Mouse (Mus musculus): ENCODE measurements around the gene Smtnl1. TPM values are rescaled to one million over a fixed set of nuclear protein-coding genes. Genes with fewer than 3 reads are reported as not detected.

Smtnl1 gene
- polyA plus RNA-seq, 1 experiment from 2014 or later, result 0.53 TPM

DNA sequence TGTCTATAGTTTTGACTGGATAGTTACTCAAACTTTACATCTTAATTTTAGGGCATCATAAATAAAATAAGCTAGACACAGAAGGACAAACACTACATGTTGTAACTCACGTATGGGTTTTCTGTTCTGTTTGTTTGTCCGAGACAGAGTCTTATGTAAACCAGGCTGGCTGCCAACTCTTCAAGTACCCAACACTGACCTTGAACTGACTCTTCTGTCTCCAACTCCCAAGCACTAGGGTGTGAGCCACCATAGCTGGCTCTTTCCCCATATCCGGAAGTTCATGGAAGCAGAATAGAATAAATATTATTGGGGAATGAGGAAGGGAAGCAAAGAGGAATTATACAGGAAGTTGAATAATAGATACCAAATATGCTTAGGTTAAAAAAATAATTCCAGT, 29.9 kb downstream of the Smtnl1 start:
- Histone ChIP-seq H3K4me2 (replicated peaks) (no peak overlapping the region), H3K4me1 (no peaks in the 10 kb centered on the region), H3K9ac (no peak overlapping the region), H3K27ac (replicated peaks) (no peak overlapping the region), H3K9me3 (replicated peaks) (no peaks in the 10 kb centered on the region), H3K4me3 (replicated peaks) (no peak overlapping the region), H3K36me3 (no peaks in the 10 kb centered on the region), H3K27me3 (no peaks in the 10 kb centered on the region)
- ATAC-seq (ENCODE audit: insufficient number of reproducible peaks, low FRiP score, low TSS enrichment, low read depth), result no peak
- WGBS, result 83% methylated on average over 3 of the region's 3 CpGs

DNA sequence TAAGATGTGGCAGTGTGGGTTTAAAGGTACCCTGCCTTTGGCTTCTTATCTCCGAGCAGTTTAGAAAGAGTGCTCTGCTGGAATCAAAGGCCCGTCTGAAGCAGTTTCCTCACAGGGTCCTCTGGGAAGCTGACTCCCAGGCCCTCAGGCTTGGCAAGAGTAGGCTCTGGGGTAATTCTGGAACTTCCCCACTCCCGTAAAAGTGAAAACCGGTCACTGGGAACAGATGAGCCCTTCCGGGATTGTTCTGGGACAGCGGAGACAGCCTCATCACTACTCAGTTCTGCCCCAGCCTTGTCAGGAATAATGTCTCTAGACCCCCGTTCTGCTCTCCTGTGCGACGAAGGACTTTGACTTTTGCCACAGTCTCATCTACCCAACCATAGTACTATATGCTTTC, 32.0 kb downstream of the Smtnl1 start:
- no peaks in the 10 kb centered on the region for H3K9me3 ChIP-seq (replicated peaks)
- WGBS, result 49% methylated on average over 9 of the region's 9 CpGs
- H3K4me3 ChIP-seq (replicated peaks), result no peak overlapping the region
- ATAC-seq (ENCODE audit: insufficient number of reproducible peaks, low FRiP score, low TSS enrichment, low read depth), result no peak
- no peaks in the 10 kb centered on the region for H3K36me3 ChIP-seq
- no peak overlapping the region for H3K9ac ChIP-seq
- H3K4me1 ChIP-seq, result no peaks in the 10 kb centered on the region
- no peak overlapping the region for H3K4me2 ChIP-seq (replicated peaks)
- H3K27ac ChIP-seq (replicated peaks), result no peak overlapping the region
- no peaks in the 10 kb centered on the region for H3K27me3 ChIP-seq

- Histone ChIP-seq H3K27me3 (no peaks in the 10 kb centered on the region), H3K9ac (no peak overlapping the region), H3K4me2 (replicated peaks) (no peak overlapping the region), H3K36me3 (no peaks in the 10 kb centered on the region), H3K4me3 (replicated peaks) (no peak overlapping the region), H3K9me3 (replicated peaks) (no peaks in the 10 kb centered on the region), H3K4me1 (no peaks in the 10 kb centered on the region), H3K27ac (replicated peaks) (no peak overlapping the region)
- ATAC-seq (ENCODE audit: insufficient number of reproducible peaks, low FRiP score, low TSS enrichment, low read depth), result no peak
- WGBS, result 75% methylated on average over 3 of the region's 3 CpGs
These were observed 34.1 kb downstream of the Smtnl1 start for GRCm38 (mm10) chr2:84788316-84788715.

- Histone ChIP-seq H3K36me3 (no peaks in the 10 kb centered on the region), H3K9ac (no peak overlapping the region), H3K27me3 (no peaks in the 10 kb centered on the region), H3K4me1 (no peaks in the 10 kb centered on the region), H3K4me2 (replicated peaks) (no peak overlapping the region), H3K9me3 (replicated peaks) (no peaks in the 10 kb centered on the region), H3K4me3 (replicated peaks) (no peak overlapping the region), H3K27ac (replicated peaks) (no peak overlapping the region)
- 74% methylated on average over 3 of the region's 3 CpGs for WGBS
- no peak for ATAC-seq (ENCODE audit: insufficient number of reproducible peaks, low FRiP score, low TSS enrichment, low read depth)
These were observed 38.4 kb downstream of the Smtnl1 start for GRCm38 (mm10) chr2:84783840-84784566.

DNA sequence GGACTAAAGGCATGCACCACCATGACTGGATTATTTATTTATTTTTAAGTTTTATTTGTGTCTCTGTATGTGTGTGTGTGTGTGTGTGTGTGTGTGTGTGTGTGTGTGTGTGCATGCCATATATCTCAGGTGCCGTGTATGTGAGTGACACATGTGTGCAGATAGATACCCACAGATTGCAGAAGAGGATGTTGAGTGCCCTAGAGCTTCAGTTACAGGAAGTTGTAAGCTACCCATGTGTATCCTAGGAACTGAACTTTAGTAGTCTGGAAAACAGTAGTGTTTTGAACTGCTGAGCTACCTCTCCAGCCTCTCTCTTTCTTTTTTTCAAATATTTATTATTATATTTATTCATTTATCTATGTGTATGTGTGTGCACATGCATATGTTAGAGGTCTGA, 39.1 kb downstream of the Smtnl1 start:
- ATAC-seq (ENCODE audit: insufficient number of reproducible peaks, low FRiP score, low TSS enrichment, low read depth), result no peak

GRCm38 (mm10) chr2:84779210-84779609, 43.2 kb downstream of the Smtnl1 start:
- Histone ChIP-seq H3K9ac (no peak overlapping the region), H3K4me1 (peaks cover 7% of the 10 kb centered on the region), H3K4me3 (replicated peaks) (no peak overlapping the region), H3K9me3 (replicated peaks) (no peaks in the 10 kb centered on the region), H3K4me2 (replicated peaks) (no peak overlapping the region), H3K27ac (replicated peaks) (no peak overlapping the region), H3K27me3 (no peaks in the 10 kb centered on the region), H3K36me3 (no peaks in the 10 kb centered on the region)
- 61% methylated on average over 6 of the region's 6 CpGs for WGBS
- no peak for ATAC-seq (ENCODE audit: insufficient number of reproducible peaks, low FRiP score, low TSS enrichment, low read depth)

More for the DNA sequence above, 39.1 kb downstream of the Smtnl1 start:
- H3K27ac ChIP-seq (replicated peaks), result no peak overlapping the region
- no peak overlapping the region for H3K4me2 ChIP-seq (replicated peaks)
- H3K4me1 ChIP-seq, result no peaks in the 10 kb centered on the region
- no peak overlapping the region for H3K9ac ChIP-seq
- no peaks in the 10 kb centered on the region for H3K27me3 ChIP-seq
- no peaks in the 10 kb centered on the region for H3K9me3 ChIP-seq (replicated peaks)
- H3K36me3 ChIP-seq, result no peaks in the 10 kb centered on the region
- no peak overlapping the region for H3K4me3 ChIP-seq (replicated peaks)
- 87% methylated on average over 1 of the region's 1 CpGs for WGBS

DNA sequence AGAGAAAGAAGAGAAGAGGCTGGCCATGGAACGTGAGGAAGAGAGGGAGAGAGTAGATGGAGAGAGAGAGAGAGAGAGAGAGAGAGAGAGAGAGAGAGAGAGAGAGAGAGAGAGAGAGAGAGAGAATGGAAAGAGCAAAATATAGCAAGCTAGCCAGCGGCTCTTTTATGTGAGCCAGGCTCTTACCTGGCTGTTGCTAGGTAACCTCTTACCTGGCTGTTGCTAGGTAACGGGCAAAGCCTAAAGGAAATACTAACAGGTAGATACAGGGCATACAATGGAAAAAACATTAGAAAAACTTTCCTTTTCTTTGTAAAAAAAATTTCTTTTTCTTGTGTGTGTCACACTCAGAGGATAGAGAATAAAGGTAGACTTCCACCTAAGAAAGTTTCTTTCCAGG, 44.7 kb downstream of the Smtnl1 start:
- H3K9ac ChIP-seq, result no peak overlapping the region
- no peaks in the 10 kb centered on the region for H3K9me3 ChIP-seq (replicated peaks)
- no peak for ATAC-seq (ENCODE audit: insufficient number of reproducible peaks, low FRiP score, low TSS enrichment, low read depth)
- no peak overlapping the region for H3K27ac ChIP-seq (replicated peaks)
- H3K27me3 ChIP-seq, result no peaks in the 10 kb centered on the region
- no peak overlapping the region for H3K4me2 ChIP-seq (replicated peaks)
- 46% methylated on average over 3 of the region's 3 CpGs for WGBS
- no peak overlapping the region for H3K4me3 ChIP-seq (replicated peaks)
- peaks cover 10% of the 10 kb centered on the region for H3K4me1 ChIP-seq
- no peaks in the 10 kb centered on the region for H3K36me3 ChIP-seq

DNA sequence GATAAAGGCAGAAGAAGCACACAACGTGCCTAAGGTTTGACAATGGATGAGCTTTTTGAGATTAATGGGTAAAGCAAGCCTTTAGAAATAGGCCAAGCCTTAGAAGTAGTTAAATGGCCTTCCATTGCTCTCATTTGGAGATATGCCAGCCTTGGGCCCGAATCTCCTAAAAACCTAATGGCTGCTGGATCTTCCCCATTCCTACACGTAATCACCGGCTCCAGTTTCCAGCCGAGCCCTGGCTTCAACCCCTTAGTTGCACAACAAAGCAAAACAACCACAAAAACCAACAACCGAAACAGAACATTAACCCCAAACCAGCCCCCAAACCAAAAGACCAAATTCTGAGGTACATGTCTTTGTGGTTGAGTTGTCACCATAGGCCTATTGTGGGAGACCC, 46.8 kb downstream of the Smtnl1 start:
- Histone ChIP-seq H3K9ac (no peak overlapping the region), H3K36me3 (no peaks in the 10 kb centered on the region), H3K4me3 (replicated peaks) (no peak overlapping the region), H3K27ac (replicated peaks) (0 out of 2 replicates have a peak overlapping the region, but pooled peaks have one; percentile 3), H3K4me1 (peaks cover 10% of the 10 kb centered on the region), H3K4me2 (replicated peaks) (no peak overlapping the region), H3K27me3 (no peaks in the 10 kb centered on the region), H3K9me3 (replicated peaks) (no peaks in the 10 kb centered on the region)
- WGBS, result 70% methylated on average over 6 of the region's 6 CpGs
- ATAC-seq (ENCODE audit: insufficient number of reproducible peaks, low FRiP score, low TSS enrichment, low read depth), result no peak

GRCm38 (mm10) chr2:84775241-84775640, 47.2 kb downstream of the Smtnl1 start, which contains the start of gene Serping1:
Gene Serping1 (minus strand): TSS chr2:84775444.
- Histone ChIP-seq H3K27ac (replicated peaks) (peak within 1 kb of the TSS; percentile 34; the same call in 1 of the 2 replicates), H3K9ac (peak within 1 kb of the TSS; percentile 10; the same call in 1 of the 2 replicates), H3K9me3 (replicated peaks) (no peaks in the 10 kb centered on the region), H3K4me3 (replicated peaks) (peak within 1 kb of the TSS; percentile 37), H3K4me1 (peaks cover 10% of the 10 kb centered on the region), H3K4me2 (replicated peaks) (peak within 1 kb of the TSS; percentile 50), H3K27me3 (no peaks in the 10 kb centered on the region), H3K36me3 (no peaks in the 10 kb centered on the region)
- whole genome bisulfite sequencing, result 64% methylated on average over 9 of the region's 9 CpGs
- no peak for ATAC-seq (ENCODE audit: insufficient number of reproducible peaks, low FRiP score, low TSS enrichment, low read depth)

DNA sequence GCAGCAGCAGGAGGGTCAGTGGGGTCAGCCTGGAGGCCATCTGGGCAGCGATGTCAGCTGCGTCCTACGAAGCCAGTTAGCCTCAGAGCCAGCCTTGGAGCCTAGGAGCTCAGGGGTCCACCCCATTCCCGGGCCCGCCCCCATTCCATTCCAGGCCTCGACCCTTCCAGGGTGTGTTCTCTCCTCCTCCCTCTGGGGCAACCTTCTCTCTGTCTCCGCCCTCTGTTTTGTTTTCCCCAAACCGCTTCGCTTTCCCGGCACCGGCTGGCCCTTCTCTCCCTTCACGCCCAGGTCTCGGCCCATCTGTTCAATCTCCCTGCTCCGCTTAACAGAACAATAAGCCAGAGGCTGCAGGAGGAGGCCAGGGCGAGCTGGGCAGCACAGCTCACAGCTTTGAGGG, 47.7 kb downstream of the Smtnl1 start:
- Histone ChIP-seq H3K4me1 (peaks cover 10% of the 10 kb centered on the region), H3K27ac (replicated peaks) (0 out of 2 replicates have a peak overlapping the region, but pooled peaks have one; percentile 34), H3K36me3 (no peaks in the 10 kb centered on the region), H3K4me3 (replicated peaks) (peak overlapping the region; percentile 37), H3K4me2 (replicated peaks) (peak overlapping the region; percentile 50), H3K9ac (peak overlapping the region; percentile 10; the same call in 1 of the 2 replicates), H3K9me3 (replicated peaks) (no peaks in the 10 kb centered on the region), H3K27me3 (no peaks in the 10 kb centered on the region)
- WGBS, result 2% methylated on average over 14 of the region's 15 CpGs
- peak; percentile 82 for ATAC-seq (ENCODE audit: insufficient number of reproducible peaks, low FRiP score, low TSS enrichment, low read depth)

DNA sequence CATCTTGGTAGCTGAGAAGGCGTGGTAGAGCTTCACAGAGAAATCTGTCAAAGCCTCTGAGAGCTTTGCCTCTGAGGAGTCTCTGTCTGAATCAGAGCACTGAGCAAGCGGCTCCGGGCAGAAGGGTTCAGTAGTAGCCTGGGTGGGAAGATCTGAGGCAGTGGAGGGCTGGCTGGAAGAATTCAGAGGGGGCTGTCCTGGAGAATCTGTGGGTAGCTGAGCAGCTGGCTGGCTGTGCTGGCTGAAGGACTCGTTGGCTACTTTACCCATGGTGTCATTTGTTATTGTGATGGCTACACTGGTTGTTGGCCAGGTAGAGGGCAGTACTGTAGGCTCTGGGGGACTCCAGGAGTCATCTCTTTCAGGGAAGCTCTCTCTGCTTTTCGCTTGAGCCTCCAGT, 49.3 kb downstream of the Smtnl1 start:
- Histone ChIP-seq H3K4me2 (replicated peaks) (no peak overlapping the region), H3K9me3 (replicated peaks) (no peaks in the 10 kb centered on the region), H3K9ac (no peak overlapping the region), H3K27me3 (no peaks in the 10 kb centered on the region), H3K4me3 (replicated peaks) (no peak overlapping the region), H3K36me3 (0 out of 2 replicates have a peak, but pooled peaks cover 3% of the 10 kb centered on the region), H3K27ac (replicated peaks) (no peak overlapping the region), H3K4me1 (peaks cover 10% of the 10 kb centered on the region)
- ATAC-seq (ENCODE audit: insufficient number of reproducible peaks, low FRiP score, low TSS enrichment, low read depth), result no peak
- WGBS, result 80% methylated on average over 5 of the region's 5 CpGs

DNA sequence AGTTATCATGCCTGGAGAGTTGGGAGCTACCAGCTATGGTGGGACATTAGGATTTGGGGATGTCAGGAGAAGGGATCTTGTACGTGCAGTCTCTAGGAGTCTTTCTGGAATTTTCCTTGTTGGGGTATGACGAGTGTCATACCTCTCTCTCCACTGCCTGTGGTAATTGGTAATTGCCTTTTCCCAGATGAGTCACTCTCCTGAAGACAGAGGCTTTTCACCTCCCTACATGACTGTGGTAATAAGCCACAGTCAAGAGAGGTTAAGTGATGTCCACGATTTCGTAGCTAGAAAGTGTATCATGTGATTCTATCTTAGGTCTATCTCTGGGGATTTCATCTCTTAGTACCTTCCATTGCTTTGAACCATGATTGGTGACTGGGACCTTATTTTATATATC, 50.0 kb downstream of the Smtnl1 start:
- Histone ChIP-seq H3K9ac (no peak overlapping the region), H3K27me3 (no peaks in the 10 kb centered on the region), H3K4me3 (replicated peaks) (no peak overlapping the region), H3K4me1 (peaks cover 10% of the 10 kb centered on the region), H3K36me3 (0 out of 2 replicates have a peak, but pooled peaks cover 3% of the 10 kb centered on the region), H3K9me3 (replicated peaks) (no peaks in the 10 kb centered on the region), H3K4me2 (replicated peaks) (no peak overlapping the region), H3K27ac (replicated peaks) (no peak overlapping the region)
- 71% methylated on average over 4 of the region's 4 CpGs for WGBS
- ATAC-seq (ENCODE audit: insufficient number of reproducible peaks, low FRiP score, low TSS enrichment, low read depth), result no peak

Measured in embryonic facial prominence, embryonic 15.5 days (tissue).